Mouse (Mus musculus) gastrocnemius, postnatal 10 days (tissue): Measurements from ENCODE around the gene Ankrd28. TPM values are rescaled to one million over a fixed set of nuclear protein-coding genes. Genes with fewer than 3 reads are reported as not detected.
A peak's percentile ranks its signal among the peaks of the same experiment; 100 is the strongest.
"Not testable (repeated sequence)": the region's sequence is repeated elsewhere in the genome, so short reads cannot be mapped to it uniquely, and the experiment has no call there.

Experiments
- DNase-seq: peaks from one replicate; pipeline ENCODE4 v3.0.0; 2021; ENCODE audit warnings: mixed read lengths
- long read RNA-seq, 2 experiments: library from polyadenylated mRNA; stranded (forward); transcript quantifications; one replicate each; pipeline ENCODE4 v2.0.0; 2021
- total RNA-seq, 2 experiments: library from RNA; stranded (reverse); gene quantifications; 2 replicates each; pipeline ENCODE4 v1.2.3; 2021

Gene Ankrd28
- total RNA-seq: 10 to 100 TPM; 53.2 to 53.4 TPM
- long read RNA-seq, experiment 1, full-length matches to known transcripts: 18 of 27 reads
- long read RNA-seq, experiment 1, partial matches to known transcripts: 6 of 27 reads
- long read RNA-seq, experiment 1, other reads (novel, unspliced or antisense): 3 of 27 reads
- long read RNA-seq, experiment 2, full-length matches to known transcripts: 8 of 27 reads
- long read RNA-seq, experiment 2, partial matches to known transcripts: 3 of 27 reads
- long read RNA-seq, experiment 2, other reads (novel, unspliced or antisense): 16 of 27 reads

GRCm38 (mm10) chr14:31830571-31831369 lies at the start of gene Ankrd28:
Gene Ankrd28, minus strand, starts transcription at chr14:31830651.
- peak; percentile 95 for DNase-seq

DNA sequence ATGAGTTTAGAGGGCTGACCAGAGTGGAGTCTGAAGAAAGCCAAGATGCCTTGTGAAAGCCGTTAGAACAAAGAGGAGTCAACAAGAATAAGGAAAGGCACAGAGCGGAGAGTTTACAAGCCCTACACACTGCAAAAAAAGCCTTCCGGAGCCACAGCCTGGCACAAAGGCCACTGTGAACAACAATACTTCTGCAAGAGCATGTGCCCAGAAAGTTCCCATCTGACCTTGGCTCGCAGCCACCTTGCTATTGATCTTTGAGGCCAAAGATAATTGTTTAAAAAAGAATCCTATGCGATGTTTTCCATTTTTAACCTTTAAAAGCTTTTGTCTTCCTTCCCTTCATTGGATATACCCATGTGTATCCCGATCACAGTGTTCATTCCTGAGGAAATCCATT lies 49.0 kb upstream of the Ankrd28 start:
- no peak for DNase-seq

DNA sequence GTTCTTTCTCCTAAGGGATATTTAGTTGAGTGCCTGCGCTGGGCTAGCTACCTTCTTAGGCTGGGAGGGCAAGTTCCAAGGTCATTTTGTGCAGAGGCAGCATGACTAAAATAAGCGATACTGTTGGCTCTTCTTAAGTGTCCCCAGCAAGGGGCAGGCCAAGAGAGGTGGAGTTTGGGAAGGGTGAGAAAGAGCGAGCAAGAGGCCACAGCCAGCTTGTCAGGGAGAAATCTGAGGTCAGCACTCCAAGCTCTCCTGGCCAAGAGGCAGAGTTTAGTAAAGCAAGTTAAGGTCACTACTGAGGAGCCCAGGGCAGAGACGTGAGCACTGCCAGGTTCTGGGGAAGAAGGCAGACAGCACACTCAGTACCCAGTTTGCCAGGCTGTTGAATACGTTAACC lies 41.7 kb upstream of the Ankrd28 start:
- DNase-seq: peak; percentile 13

DNA sequence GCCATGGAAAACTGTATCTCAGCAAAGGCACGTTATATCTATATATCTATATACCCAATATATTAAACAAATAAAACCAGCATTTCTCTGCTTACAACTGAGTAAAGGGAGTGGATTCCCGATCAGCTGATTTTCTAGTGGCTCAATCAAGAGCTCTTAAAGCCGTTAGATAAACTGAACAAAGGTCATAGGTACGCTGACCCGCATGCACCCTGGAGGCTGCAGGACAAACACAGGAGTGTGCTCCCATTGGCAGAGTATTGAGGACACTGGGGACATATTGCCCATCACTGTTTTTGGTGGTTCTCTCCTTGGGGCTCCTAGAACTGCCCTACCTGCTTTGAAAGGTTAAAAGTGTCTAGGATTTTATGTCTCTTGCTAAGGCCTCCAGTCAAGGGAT lies 40.0 kb upstream of the Ankrd28 start:
- DNase-seq: no peak

GRCm38 (mm10) chr14:31868591-31868990 lies 38.1 kb upstream of the Ankrd28 start:
- no peak for DNase-seq

DNA sequence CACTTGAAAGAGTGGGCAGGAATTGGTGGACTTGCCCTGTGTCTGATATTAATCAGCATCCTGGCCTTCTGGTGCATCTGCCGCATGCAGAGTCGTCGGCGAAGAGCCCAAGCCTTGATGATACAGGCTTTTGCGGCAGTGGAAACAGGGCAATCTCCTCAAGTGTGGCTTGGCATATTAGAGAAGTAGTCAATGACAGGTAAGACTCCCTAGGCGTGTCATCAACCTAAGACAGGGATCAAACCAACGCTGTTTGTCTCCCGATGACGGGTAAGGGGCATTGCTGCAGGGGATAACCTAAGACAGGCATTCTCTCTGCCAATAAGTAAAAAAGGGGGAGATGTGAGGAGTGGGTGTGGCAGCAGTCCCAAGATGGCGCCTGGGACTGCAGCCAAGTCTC lies 35.9 kb upstream of the Ankrd28 start:
- DNase-seq: not testable (repeated sequence)

GRCm38 (mm10) chr14:31858679-31859078 lies 28.2 kb upstream of the Ankrd28 start:
- DNase-seq: no peak

GRCm38 (mm10) chr14:31857096-31857975 lies 26.9 kb upstream of the Ankrd28 start:
- no peak for DNase-seq

GRCm38 (mm10) chr14:31856007-31856406 lies 25.6 kb upstream of the Ankrd28 start:
- no peak for DNase-seq

- no peak for DNase-seq
These were observed 24.2 kb upstream of the Ankrd28 start for GRCm38 (mm10) chr14:31854667-31855066.

- DNase-seq: no peak
These were observed 13.1 kb upstream of the Ankrd28 start for GRCm38 (mm10) chr14:31843571-31843970.

DNA sequence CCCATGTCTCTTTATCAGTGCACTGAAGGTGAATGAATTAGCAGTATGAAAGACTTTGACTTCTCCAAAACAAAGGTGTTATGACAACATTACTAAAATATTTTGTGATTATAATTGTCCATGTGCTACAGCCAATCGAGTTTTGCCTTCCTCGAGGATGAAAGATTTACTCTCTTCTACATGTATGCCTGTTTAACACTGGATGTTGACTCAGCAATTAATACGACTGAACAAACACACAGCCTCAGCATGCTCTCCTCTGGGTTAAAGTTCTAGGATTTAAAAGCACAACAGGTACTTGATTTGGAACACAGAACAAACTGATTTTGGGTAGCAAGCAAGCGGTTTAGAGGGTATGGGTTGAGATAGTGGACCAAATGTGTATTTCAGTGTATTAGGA lies 1.6 kb upstream of the Ankrd28 start:
- DNase-seq: no peak

- peak; percentile 9 for DNase-seq
These were observed 890 bp upstream of the Ankrd28 start for GRCm38 (mm10) chr14:31831370-31831712.

DNA sequence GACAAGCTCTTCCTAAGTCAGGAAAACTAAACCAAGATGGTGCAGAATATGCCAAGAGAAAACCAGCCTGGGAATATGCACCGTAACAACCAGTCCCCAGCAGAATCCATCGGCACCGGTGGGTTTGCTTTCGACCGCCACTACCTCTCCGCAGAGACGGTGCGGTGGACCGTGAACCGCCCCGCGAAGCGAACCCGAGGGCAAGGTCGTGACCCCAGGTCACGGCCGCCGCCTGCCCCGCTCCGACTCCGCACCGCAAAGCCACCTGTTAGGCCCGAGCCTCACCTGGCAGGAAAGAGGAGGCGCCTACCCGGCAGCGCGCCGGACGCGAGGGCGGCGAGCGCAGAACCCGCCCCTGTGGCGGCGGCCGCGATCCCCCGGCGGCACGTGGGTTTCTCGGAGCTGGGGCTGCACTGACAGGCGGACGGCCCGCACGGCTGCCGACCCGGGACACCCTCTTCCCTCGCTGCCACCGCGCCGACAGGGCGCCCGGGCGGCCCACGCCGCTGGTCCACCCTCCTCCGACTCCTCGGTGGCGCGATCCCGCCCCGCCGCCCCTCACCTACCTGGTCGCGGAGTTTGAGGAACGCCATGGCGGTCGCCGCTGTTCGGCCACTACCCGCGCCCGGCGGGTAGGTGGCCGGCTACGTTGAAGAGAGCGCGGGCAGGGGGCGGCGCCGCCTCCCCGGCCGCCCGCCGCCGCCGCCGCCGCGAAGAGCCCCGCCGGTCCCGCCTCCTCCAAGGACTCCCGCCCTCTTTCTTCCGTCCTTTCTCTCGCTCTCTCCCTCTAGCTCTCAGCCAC lies 489 bp downstream of the Ankrd28 start:
- DNase-seq: peak; percentile 62

DNA sequence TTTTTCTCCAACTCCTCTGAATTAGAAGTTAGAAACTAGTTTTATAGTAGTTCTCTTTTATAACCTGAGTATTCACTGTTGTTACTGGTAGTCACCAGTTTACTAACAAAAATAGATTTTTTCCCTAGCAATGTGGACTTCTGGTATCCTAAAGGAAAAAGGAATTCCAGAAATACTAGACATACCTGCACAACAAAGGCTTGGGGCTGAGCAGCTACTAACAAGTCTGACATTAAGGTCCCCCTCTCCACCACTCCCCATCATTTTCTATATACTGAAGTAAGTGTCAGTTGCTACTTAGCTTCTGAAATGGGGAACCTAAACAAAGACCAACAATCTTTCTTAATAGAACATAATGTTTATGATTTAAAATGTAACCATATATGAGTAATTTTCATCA lies 3.2 kb downstream of the Ankrd28 start:
- DNase-seq: no peak

DNA sequence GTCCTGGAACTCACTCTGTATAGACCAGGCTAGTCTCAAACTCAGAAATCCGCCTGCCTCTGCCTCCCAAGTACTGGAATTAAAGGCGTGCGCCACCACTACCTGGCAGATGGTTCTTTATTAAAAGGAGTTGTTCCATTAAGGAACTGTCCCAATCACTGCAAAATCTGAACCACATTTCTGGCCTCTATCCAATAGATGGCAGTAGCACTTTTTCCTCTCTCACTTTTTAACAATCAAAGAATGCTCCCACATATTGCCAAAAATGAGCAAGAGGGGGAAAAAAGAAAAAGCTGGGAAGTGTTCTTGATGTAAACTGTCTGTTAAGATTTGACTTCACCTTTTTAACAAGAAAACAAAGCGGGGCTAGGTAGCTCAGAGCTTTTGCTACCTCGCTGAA lies 20.5 kb downstream of the Ankrd28 start:
- no peak for DNase-seq

GRCm38 (mm10) chr14:31803791-31804190 lies 26.7 kb downstream of the Ankrd28 start:
- no peak for DNase-seq

DNA sequence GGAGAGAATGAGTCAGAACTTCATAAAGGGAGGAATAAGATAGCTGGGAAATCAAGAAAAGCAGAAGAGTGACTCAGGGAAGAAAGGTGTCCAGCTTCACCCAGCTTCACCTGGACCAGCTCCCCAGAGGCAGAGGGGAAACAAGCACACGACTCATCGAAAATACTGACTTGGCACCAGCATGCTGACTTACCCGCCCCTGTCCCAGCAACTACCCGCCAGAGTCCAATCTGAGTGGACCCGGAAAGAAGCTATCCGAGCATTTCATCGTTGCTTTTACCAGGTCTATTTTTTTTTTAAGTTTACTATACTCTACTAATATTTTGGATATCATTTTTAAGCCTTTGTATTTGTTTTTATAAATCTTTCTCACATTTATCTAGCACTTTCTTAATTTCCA lies 29.5 kb downstream of the Ankrd28 start:
- DNase-seq: no peak

DNA sequence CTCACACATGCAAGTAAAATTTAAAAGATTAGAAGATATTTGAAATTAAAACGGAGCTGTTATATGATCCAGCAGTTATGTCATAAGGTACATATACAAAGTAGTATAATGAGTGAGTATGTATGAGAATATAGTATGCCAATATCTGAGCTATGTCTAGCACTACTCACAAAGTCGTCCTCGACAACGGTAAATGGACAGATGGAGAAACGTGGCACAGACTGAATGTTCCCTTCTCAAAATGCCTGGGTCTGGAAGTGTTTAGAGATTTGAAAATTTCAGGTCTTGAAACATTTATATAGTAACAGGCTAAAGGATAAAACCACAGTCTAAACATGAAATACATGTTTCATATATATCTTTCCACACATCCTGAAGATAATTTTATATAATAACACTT lies 30.0 kb downstream of the Ankrd28 start:
- no peak for DNase-seq

- DNase-seq: no peak
These were observed 31.5 kb downstream of the Ankrd28 start for GRCm38 (mm10) chr14:31798937-31799336.

DNA sequence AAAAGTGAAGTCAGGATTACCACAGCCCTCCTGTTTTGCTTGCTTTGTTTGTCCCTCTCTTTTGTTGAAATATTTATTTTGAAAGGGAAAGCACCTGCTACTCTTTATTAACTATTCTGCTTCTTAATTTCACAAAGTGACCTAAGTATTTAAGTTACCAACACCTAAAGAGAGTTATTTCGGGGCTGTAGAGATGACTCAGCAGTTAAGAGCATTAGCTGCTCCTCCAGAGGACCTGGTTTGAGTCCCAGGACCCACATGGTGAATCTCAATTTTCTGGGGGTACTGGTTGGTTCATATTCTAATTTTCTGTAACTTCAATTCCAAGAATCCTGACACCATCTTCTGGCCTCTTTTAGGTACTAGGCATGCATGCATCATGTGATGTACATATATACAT lies 34.9 kb downstream of the Ankrd28 start:
- no peak for DNase-seq

DNA sequence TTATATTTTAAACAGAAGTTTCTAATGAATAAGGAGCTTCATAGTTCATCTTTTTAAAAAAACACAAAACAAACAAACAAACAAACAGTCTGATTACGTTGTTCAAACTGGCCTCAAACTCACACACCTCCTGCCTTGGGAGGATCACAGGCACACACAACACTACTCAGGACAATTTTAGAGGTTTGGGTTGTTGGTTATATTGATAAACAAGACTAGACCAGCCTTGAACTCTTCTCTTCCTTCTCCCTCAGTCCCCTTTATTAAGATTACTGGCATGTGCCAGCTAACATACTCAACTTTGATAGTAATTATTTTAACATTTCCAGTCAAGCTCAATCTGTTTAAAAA lies 35.7 kb downstream of the Ankrd28 start:
- no peak for DNase-seq
